Mouse (Mus musculus) embryonic stem cell, embryonic (primary cell): Measurements from ENCODE around the gene Nbea.

Experiments
- CTCF ChIA-PET, 4 experiments: fragments of 300-600 bp in 2 of 4; fragments of 350-600 bp in 2 of 4; sonication (Branson Sonifier 250); formaldehyde crosslinking; loops; one replicate each; lab custom pipeline; 2022; ENCODE audit warnings: inconsistent platforms in 2 of 4; lab: Charles Lee
- POLR2A ChIA-PET, 4 experiments: fragments of 300-600 bp in 2 of 4; fragments of 350-600 bp in 2 of 4; sonication (Branson Sonifier 250); formaldehyde crosslinking; loops; one replicate each; lab custom pipeline; 2022; ENCODE audit warnings: antibody characterized with exemption in 4 of 4, inconsistent platforms in 1 of 4; lab: Charles Lee

The Nbea gene

DNA sequence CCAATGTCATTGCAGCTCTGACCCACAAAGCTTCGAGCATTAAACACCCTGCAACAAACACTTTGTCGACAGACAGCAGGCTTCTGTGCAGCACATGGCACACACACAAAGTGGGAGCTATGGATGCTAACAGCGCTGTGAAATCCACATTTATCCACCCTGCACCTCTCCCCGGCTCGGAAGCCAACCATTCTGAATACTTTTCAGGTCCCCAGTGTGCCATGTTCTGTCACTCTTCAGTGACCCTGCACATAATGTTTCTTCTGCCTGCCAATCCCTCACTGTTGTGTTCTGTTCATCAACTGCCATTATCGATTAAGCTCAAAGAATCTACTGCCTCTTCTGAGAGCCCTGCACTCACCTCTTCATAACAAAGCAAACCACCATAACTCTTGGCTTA lies 449.8 kb downstream of the Nbea start:
- POLR2A ChIA-PET, result no interaction called here
- CTCF ChIA-PET, result no interaction called here

DNA sequence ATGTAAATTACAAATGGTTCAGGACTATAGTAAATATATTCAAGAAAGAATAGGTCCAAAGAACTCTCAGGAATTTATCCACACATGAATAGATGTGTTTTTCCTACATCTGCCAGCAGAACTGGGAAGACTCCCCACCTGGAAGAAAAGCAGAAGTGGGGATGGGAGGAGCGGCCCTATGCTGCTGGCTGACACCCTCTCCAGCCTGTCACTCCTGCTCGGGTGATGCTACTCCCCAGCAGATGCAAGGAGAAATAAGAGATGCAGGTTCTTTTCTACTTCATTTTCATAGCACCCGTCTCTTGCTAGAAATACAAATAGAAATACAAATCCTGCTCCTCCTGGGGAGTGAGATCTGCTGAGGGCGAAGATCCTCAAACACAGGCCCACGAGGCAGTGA lies 453.0 kb downstream of the Nbea start:
- POLR2A ChIA-PET, result no interaction called here

GRCm38 (mm10) chr3:55730142-55730541 lies 453.4 kb downstream of the Nbea start:
- ChIA-PET CTCF (no interaction called here), POLR2A (no interaction called here)

More for the DNA sequence above, 453.0 kb downstream of the Nbea start:
- CTCF ChIA-PET, result no interaction called here

- ChIA-PET POLR2A (no interaction called here), CTCF (no interaction called here)
These were observed 469.2 kb downstream of the Nbea start for GRCm38 (mm10) chr3:55714260-55714659.

DNA sequence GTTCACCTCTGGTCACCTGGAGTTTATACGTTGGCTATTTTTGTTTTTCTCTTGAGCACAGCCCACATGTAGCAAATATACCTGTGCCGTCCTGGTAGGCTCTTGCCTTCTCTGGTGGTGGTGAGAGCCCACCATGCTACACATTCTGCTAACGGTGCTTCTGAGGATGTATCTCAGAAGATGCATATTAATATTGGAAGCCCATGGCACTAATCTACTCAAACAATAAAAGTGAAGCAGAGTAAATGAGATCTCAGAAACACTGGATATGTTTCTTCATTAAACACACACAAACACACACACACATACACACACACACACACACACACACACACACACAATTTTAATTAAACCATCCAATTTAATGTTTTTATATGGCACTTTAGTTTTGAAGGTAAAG lies 469.6 kb downstream of the Nbea start:
- POLR2A ChIA-PET, result no interaction called here

GRCm38 (mm10) chr3:55710300-55710699 lies 473.2 kb downstream of the Nbea start:
- POLR2A ChIA-PET, result no interaction called here
- CTCF ChIA-PET, result no interaction called here

More for the DNA sequence above, 469.6 kb downstream of the Nbea start:
- CTCF ChIA-PET, result no interaction called here

DNA sequence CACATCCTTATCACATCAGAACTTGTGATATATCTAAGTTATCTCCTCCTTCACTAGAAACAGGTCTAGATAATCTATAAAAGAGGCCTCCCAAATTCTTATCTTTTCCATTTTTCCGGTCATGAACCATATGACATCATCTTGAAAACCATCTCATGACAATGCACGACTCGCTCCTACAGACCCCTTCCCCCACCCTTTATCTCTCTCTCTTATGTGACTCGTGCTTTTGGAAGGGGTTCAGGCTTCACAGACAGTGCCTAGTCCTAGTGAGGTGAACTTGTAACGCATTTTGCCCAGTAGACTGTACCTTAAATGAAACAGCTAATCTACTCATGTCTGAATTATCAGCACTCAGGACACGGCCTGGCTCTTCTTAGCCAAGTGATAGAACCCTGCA lies 481.9 kb downstream of the Nbea start:
- ChIA-PET CTCF (no interaction called here), POLR2A (interaction anchor here in 1 of 4 experiments (0.6 kb wide), 1 partner anchor 91 kb away, joined by 3 read pairs; no protein-coding TSS in a partner anchor)

- POLR2A ChIA-PET, result no interaction called here
- CTCF ChIA-PET, result no interaction called here
These were observed 486.3 kb downstream of the Nbea start for GRCm38 (mm10) chr3:55697174-55697573.

DNA sequence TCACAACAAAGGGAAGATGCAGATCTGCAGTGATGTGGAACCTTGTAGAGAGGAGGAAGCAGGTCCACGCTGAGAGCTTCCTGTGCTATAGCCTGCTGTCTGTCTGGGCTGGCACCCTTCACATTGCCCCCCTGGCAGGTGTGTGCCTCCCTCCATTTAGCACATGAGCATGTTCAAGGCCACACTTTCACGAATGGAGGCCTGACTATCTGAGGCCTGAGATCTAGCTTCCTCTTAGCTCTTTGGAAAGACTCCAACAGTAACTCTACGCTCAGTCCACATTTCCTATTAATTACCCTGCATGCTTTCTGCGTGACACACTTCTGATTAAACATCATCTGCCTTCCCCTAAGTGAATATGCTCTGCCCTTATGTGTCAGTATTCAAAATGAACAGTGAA lies 490.4 kb downstream of the Nbea start:
- CTCF ChIA-PET, result interaction anchor here in 1 of 4 experiments (0.5 kb wide), 1 partner anchor 27 kb away, joined by 5 read pairs; no protein-coding TSS in a partner anchor
- POLR2A ChIA-PET, result no interaction called here

GRCm38 (mm10) chr3:55688098-55688497 lies 495.4 kb downstream of the Nbea start:
- ChIA-PET CTCF (no interaction called here), POLR2A (no interaction called here)

- CTCF ChIA-PET, result no interaction called here
- POLR2A ChIA-PET, result no interaction called here
These were observed 496.5 kb downstream of the Nbea start for GRCm38 (mm10) chr3:55686993-55687392.

DNA sequence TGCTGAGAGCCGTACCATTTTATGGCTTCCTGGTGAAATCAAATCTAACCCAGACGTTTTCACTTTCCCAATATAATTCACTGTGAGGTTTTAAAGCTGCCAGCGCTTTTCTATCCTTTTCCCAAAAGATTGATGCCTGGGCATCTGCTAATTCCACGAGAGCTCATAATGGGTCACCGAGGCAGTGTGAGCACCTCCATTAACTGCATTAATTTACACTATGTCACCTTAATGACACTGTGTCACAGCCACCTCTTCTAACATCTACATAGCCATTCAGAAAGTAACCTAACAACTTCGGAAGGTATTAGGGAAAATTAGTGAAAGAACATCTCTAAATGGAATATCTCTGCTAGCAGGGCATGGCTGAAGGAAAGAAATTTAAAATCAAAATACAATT lies 497.9 kb downstream of the Nbea start:
- CTCF ChIA-PET, result no interaction called here
- POLR2A ChIA-PET, result no interaction called here

DNA sequence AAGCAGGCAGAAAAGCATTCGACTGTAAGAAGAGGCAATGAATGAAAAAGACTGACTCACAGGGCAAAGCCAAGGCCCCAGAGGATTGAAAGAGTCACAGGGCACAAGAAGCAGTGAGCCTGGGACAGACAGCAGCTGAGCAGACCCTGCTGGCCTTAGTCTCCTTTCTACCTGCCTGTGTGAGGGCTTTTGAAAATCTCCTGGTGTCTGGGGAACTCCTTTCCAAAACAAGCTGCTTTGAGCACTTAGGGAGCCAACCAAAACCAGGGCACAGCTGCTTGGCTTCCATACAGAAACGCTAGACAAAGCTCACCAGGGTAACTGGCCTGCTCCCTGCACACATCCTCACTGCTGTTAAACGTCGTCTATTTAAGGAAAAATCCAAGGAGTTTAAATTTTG lies 498.6 kb downstream of the Nbea start:
- CTCF ChIA-PET, result no interaction called here
- POLR2A ChIA-PET, result no interaction called here

- CTCF ChIA-PET, result no interaction called here
- POLR2A ChIA-PET, result no interaction called here
These were observed 505.8 kb downstream of the Nbea start for GRCm38 (mm10) chr3:55677691-55678090.

GRCm38 (mm10) chr3:55674185-55674584 lies 509.3 kb downstream of the Nbea start:
- CTCF ChIA-PET, result no interaction called here
- POLR2A ChIA-PET, result no interaction called here

DNA sequence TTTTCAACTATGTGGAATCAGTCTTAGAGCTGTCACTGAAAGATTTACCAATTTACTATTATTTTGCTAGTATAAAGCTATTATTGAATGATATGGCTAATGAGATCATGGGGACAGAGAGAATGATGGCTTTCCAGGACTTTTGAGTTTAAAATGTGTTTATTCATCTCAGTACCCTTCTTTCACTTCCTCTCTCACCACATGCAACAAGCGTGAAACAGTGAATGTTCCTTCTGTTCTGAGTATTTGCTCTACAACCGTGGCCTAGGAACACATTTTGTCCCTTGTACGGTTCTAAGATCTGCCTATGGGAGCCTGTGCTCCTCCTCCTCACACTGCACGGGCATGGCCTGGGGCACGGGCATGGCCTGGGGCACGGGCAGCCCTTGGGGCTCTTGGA lies 516.5 kb downstream of the Nbea start:
- ChIA-PET POLR2A (interaction anchor here in 1 of 4 experiments (0.6 kb wide), 1 partner anchor 196 kb away, joined by 3 read pairs; no protein-coding TSS in a partner anchor), CTCF (no interaction called here)

DNA sequence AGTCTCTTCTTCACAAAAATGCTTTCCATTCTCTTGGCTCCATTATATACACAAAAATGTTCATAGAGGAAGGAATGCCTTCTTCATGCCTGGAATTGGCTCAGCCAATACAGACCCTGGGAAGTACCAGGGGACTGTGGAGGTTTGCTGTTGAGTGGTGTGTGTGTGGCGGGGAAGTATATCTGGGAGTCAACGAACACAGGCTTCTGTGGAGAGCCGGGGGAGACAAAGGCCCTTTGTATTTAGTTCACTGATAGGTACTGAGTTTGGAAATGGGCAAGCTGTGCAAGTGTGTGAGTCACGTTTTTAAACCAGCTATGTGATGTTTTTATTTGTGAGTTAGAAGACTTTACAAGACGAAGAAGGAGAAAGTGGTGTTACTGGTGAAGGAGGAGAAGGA lies 517.6 kb downstream of the Nbea start:
- CTCF ChIA-PET, result no interaction called here

GRCm38 (mm10) chr3:55664713-55665112 lies 518.8 kb downstream of the Nbea start:
- ChIA-PET POLR2A (no interaction called here), CTCF (no interaction called here)

More for the DNA sequence above, 517.6 kb downstream of the Nbea start:
- POLR2A ChIA-PET, result no interaction called here

DNA sequence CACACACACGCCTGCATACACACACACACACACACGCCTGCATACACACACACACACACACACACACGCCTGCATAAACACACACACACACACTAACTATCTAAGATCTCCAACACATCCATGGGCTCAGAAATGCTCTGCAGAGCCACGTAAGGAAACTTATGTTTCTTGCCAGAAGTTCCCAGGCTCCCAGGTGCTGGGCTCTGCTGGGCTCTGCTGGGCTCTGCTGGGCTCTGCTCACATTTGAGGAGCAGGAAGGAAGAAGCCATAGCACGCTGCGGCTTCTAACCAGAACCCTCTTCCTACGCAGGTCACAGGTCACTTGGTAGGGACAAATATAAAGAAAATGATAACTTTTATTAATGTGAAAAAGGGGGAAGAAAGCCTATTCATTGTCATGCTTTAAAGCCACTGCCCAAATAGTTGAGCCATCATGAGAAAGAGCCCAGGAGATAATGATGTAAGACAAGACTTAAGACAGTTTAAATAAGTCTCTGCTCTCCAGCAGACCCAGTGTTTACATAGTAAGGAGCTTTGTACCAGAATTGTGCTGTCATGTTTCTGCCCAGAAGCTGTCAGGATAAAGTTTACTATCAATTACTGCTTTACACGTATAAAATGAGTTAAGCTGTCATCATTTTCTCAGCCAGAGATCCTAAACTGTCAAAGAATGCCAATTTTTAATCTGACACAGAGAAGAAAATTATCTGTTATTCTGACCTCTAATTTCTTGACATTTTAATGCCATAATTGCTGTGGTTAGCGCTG lies 521.6 kb downstream of the Nbea start:
- CTCF ChIA-PET, result no interaction called here
- POLR2A ChIA-PET, result no interaction called here

- ChIA-PET POLR2A (interaction anchor here in 1 of 4 experiments (1.0 kb wide), 1 partner anchor 131 kb away, joined by 3 read pairs; no protein-coding TSS in a partner anchor), CTCF (interaction anchor here (0.6 to 1.3 kb wide), 7 partner anchors 50 to 809 kb away, joined by 3 to 7 read pairs (median 4); no protein-coding TSS in a partner anchor)
These were observed 523.2 kb downstream of the Nbea start for GRCm38 (mm10) chr3:55660261-55660838.
